Mouse (Mus musculus): Measurements from ENCODE around the gene Dpp6.
"Not testable (repeated sequence)": the region's sequence is repeated elsewhere in the genome, so short reads cannot be mapped to it uniquely, and the experiment has no call there.

Dpp6 gene

GRCm38 (mm10) chr5:27426200-27426599 is 609.2 kb downstream of the Dpp6 start:
- no peak for ATAC-seq (ENCODE audit: insufficient number of reproducible peaks, low FRiP score, low TSS enrichment)

GRCm38 (mm10) chr5:27433584-27433983 is 616.6 kb downstream of the Dpp6 start:
- ATAC-seq (ENCODE audit: insufficient number of reproducible peaks, low FRiP score, low TSS enrichment), result no peak

- ATAC-seq (ENCODE audit: insufficient number of reproducible peaks, low FRiP score, low TSS enrichment), result peak; percentile 80
Measured at GRCm38 (mm10) chr5:27453201-27453845, 636.3 kb downstream of the Dpp6 start.

GRCm38 (mm10) chr5:27454386-27454785 is 637.4 kb downstream of the Dpp6 start:
- no peak for ATAC-seq (ENCODE audit: insufficient number of reproducible peaks, low FRiP score, low TSS enrichment)

GRCm38 (mm10) chr5:27456981-27457380 is 640.0 kb downstream of the Dpp6 start:
- ATAC-seq (ENCODE audit: insufficient number of reproducible peaks, low FRiP score, low TSS enrichment), result no peak

DNA sequence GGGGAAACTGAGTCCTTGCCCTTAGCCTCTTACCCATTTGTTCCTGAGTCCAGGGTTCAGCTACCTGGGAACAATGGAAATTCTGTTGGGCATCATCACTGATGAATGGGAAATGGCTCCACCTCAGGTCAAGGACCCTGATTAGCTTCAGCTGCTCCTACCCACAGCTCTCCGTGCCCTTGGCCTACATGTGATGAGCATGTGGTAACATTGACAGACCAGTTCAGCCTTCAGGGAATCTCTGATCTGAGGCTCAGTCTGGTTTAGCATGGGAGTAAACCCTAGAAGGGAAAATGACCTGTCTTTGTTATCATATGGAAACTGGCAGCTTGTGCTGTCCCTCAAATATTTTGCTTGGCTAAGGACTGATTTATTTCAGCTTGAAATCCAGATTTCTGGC is 640.7 kb downstream of the Dpp6 start:
- ATAC-seq (ENCODE audit: insufficient number of reproducible peaks, low FRiP score, low TSS enrichment), result no peak

- no peak for ATAC-seq (ENCODE audit: insufficient number of reproducible peaks, low FRiP score, low TSS enrichment)
Measured at GRCm38 (mm10) chr5:27474964-27475465, 658.0 kb downstream of the Dpp6 start.

- no peak for ATAC-seq (ENCODE audit: insufficient number of reproducible peaks, low FRiP score, low TSS enrichment)
Measured at GRCm38 (mm10) chr5:27481706-27482105, 664.7 kb downstream of the Dpp6 start.

GRCm38 (mm10) chr5:27486138-27486537 is 669.1 kb downstream of the Dpp6 start:
- ATAC-seq (ENCODE audit: insufficient number of reproducible peaks, low FRiP score, low TSS enrichment), result no peak

GRCm38 (mm10) chr5:27490942-27491341 is 673.9 kb downstream of the Dpp6 start:
- ATAC-seq (ENCODE audit: insufficient number of reproducible peaks, low FRiP score, low TSS enrichment), result no peak

DNA sequence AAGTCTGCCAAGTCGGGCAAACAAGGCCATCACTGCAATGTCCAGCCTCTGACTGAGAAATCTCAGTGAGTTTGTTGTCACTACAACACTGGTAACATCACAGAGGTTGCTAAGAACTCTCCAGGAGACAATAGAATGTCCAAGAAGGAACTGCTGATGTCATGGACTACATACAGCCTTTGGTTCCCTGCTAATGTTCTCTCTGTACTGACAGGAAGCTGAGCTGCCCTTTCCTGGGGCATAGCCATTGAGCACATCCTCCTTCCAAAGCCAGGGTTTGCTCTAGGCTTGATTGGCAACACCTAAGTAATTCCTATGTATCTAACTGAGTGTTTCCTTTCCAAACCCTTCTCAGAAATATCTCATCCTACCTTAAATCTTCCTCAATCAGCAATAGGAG is 684.3 kb downstream of the Dpp6 start, which contains the start of gene Speer4b:
Speer4b (minus strand) TSS at position 101 of the 400 bp plus-strand sequence.
- ATAC-seq (ENCODE audit: insufficient number of reproducible peaks, low FRiP score, low TSS enrichment), result not testable (repeated sequence)

DNA sequence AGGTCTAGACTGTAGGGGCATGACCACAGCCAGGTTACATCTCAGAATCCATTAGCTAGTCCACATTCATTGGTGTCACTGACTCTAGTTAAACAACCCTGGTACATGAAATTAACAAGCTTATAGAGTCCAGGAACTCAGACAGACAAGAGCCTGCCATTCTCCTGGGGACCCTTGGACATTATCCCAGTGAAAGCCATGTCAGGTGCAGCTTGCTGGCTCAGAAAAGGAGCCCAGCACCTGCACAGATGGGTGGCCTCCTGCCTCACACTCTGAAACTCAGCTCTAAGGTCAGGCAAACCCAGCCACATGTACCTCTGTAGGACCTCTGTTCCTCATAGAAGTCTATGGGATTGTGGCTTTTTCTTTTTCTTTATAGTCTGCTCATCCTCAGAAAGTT is 701.7 kb downstream of the Dpp6 start:
- no peak for ATAC-seq (ENCODE audit: insufficient number of reproducible peaks, low FRiP score, low TSS enrichment)

GRCm38 (mm10) chr5:27526906-27527305 is 709.9 kb downstream of the Dpp6 start:
- ATAC-seq (ENCODE audit: insufficient number of reproducible peaks, low FRiP score, low TSS enrichment), result peak; percentile 45; the same call in 1 of the 2 replicates

DNA sequence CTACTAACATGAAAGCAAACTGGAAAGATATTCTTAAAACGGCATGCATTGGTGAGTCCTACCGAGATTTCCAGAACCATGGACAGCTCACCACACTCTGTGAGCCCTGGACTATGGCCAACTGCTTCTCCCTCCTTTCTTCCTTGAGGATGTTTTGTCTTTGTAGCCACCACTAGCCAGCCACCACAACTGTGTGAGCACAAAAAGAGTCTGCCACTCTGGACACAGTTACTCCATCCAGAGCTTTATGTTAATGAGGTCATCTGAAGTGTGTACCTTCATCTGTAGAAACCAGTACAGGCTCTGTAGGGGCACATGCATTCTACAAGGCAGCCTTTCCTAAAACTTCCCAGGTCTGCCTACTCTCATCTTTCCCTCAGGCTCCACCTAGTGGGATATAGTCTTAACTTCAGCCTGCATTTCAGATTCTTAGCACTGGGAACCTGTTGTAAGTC is 727.8 kb downstream of the Dpp6 start:
- peak; percentile 69 for ATAC-seq (ENCODE audit: insufficient number of reproducible peaks, low FRiP score, low TSS enrichment)

DNA sequence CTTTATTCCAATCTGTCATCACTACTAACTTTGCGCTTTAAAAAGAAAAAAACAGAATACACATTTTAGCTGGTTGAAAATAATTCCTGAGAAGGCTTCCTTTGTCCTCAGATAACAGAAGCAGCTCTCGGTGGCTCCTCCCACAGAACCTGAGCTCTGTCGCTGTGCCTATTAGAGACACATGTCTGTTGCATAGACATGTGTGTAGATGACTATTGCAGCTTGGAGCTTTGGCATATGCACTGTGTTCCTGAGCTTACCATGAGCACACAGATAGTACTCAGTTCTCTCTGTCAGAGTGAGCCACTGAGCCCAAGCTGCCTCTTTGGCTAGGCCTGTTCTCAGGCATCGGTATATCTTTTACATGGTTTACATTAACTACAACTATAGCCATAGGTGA is 732.3 kb downstream of the Dpp6 start:
- no peak for ATAC-seq (ENCODE audit: insufficient number of reproducible peaks, low FRiP score, low TSS enrichment)

DNA sequence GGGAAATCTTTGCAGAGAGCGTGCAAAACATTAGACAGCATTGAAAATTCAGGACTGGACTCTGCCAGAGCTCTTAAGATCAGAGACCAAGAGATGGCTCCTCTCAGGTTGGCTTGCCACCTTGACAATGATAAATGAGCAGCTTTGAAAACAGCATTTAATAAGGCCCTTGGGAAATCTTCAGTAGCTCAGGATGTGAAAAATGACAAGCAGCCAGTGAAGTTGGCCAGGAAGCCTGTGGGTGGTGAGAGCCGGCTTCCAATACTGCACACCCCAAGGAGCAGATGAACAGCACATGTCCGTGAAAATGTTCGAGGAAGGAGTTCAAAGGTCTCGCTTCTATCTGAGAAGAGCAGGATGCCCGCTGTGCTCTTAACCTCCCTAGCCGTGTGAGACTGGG is 748.7 kb downstream of the Dpp6 start:
- no peak for ATAC-seq (ENCODE audit: insufficient number of reproducible peaks, low FRiP score, low TSS enrichment)

DNA sequence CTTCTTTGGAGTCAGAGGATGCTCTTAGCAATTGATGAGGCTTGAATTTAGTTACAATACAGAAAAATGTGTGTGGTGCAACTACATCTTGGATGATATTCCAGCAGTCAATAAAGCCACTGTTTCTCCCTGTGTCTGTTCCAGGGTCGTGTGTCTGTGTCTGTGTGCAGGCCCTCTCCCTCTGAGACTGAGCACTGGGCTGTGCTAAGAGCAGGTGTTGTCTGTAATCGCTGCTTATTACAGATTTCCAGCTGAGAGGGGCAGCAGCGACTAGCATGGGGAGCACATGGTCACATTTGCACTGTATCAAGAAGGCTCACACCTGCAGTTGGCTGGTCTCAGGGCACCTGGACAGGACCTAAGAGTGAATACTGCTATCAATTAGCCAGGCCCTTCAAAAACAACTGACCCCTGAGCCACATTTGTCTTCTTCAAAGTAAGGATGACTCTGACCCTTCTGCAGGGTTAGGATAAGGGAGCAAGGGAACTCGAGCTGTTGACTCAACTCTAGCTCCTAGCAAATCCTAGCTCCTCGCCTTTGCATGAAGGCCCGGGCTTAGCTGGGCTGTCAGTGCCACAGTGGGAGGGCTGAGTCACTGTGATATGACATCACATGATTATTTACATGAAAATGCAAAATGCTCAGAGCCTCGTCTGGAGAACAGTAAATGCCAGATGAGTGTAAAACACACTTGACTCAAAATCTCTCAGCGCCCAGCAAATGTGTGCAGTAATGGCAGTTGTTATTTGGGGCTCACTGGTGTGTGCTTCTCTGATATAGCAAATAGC is 771.2 kb downstream of the Dpp6 start:
- ATAC-seq (ENCODE audit: insufficient number of reproducible peaks, low FRiP score, low TSS enrichment), result no peak

DNA sequence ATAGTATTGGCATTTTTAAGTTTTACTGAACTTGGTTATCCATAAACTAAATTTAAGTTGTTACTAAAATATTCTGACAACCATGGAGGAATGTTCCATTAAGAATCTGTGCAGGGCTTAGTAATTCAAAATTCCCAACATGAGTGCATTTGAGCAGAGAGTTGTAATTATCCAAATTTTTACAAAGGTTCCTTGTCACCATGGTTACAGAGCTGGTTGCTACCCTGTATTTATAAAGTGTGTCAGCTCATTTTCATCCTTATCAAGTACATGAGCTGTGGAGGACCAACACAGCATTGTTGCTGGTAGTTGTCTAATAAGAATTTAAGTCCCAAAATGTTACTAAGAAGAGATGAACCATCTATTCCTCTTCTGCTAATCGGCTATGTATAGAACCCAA is 787.1 kb downstream of the Dpp6 start:
- ATAC-seq (ENCODE audit: insufficient number of reproducible peaks, low FRiP score, low TSS enrichment), result no peak

DNA sequence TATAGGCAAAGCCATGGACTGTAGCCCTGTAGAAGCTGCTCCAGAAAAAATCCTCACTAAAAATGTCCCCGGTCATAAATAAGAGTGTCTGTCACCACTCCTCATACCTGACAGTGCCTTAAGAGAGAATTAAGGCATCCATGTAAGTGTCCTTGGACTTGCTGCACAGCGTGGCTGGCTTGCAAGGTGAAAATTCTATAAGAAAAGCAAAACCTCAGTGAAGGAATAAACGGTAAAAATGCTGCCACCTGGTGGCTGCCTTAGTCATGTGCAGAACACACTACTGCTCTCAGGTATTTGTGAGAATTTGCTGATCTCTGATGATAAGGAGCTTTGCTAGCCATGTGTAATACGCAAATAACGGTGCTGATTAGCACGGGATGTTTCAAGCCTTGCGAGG is 798.8 kb downstream of the Dpp6 start:
- ATAC-seq (ENCODE audit: insufficient number of reproducible peaks, low FRiP score, low TSS enrichment), result peak; percentile 42; the same call in 1 of the 2 replicates

GRCm38 (mm10) chr5:27621811-27622210 is 804.8 kb downstream of the Dpp6 start:
- no peak for ATAC-seq (ENCODE audit: insufficient number of reproducible peaks, low FRiP score, low TSS enrichment)

GRCm38 (mm10) chr5:27623876-27624275 is 806.9 kb downstream of the Dpp6 start:
- no peak for ATAC-seq (ENCODE audit: insufficient number of reproducible peaks, low FRiP score, low TSS enrichment)
